Mouse (Mus musculus) forebrain, embryonic 12.5 days (tissue): ENCODE data around the gene Gm5916. TPM values are rescaled to one million over a fixed set of nuclear protein-coding genes. Genes with fewer than 3 reads are reported as not detected.

Experiments
- ATAC-seq: fragments of 200-750 bp; cut with Nextera tagmentation; 2 replicates; pipeline ENCODE4 v1.8.0; 2017; ENCODE audit warnings: moderate TSS enrichment; ENCODE audit not compliant: low FRiP score
- H3K27ac ChIP-seq: fragments of 300-500 bp; sonication (generic); 2 replicates; pipeline ENCODE4 v1.5.1; 2016; ENCODE audit warnings: mild to moderate bottlenecking
- H3K27me3 ChIP-seq: fragments of 300-500 bp; sonication (generic); 2 replicates; pipeline ENCODE4 v1.6.1; 2016; ENCODE audit warnings: mild to moderate bottlenecking
- H3K36me3 ChIP-seq: fragments of 300-500 bp; sonication (generic); replicated peaks from 2 replicates; pipeline ENCODE4 v1.6.1; 2016; ENCODE audit warnings: mild to moderate bottlenecking
- H3K4me1 ChIP-seq: fragments of 300-500 bp; sonication (generic); 2 replicates; pipeline ENCODE4 v1.6.1; 2016
- H3K4me2 ChIP-seq: fragments of 300-500 bp; sonication (generic); 2 replicates; pipeline ENCODE4 v1.6.1; 2016; ENCODE audit warnings: mild to moderate bottlenecking, moderate library complexity
- H3K4me3 ChIP-seq: fragments of 300-500 bp; sonication (generic); replicated peaks from 2 replicates; pipeline ENCODE4 v1.5.1; 2016; ENCODE audit warnings: mild to moderate bottlenecking
- H3K9ac ChIP-seq: fragments of 300-500 bp; sonication (generic); 2 replicates; pipeline ENCODE4 v1.6.1; 2016; ENCODE audit warnings: mild to moderate bottlenecking
- H3K9me3 ChIP-seq: fragments of 300-500 bp; sonication (generic); 2 replicates; pipeline ENCODE4 v1.6.1; 2016
- WGBS: fragments of 180-500 bp; shearing (Covaris S2); methylation state at CpG from one replicate; pipeline ENCODE4 v1.1.7; 2016; 5-methylcytosine and 5-hydroxymethylcytosine counted together
- polyA plus RNA-seq: library from polyadenylated mRNA; unstranded; fragments of >200 nt; fragmentation: Nextera tagmentation; extraction: Ambion mirVana; gene quantifications from 2 replicates; pipeline ENCODE4 v1.2.1, GENCODE M21; 2016

Gm5916 gene
- polyA plus RNA-seq = not detected in 2 replicates

GRCm38 (mm10) chr9:36128679-36129078 is at the start of gene Gm5916:
Gm5916 (minus strand) TSS chr9:36128779.
- Histone ChIP-seq H3K27me3 (no peaks in the 10 kb centered on the region), H3K9ac (no peak within 1 kb of the TSS)

More at GRCm38 (mm10) chr9:36128679-36129078, at the start of gene Gm5916:
- H3K4me3 ChIP-seq = no peak within 1 kb of the TSS
- no peak for ATAC-seq
- 0 out of 2 replicates have a peak, but pooled peaks cover 2% of the 10 kb centered on the region for H3K9me3 ChIP-seq
- H3K36me3 ChIP-seq = no peaks in the 10 kb centered on the region
- no peak within 1 kb of the TSS for H3K4me2 ChIP-seq
- no peaks in the 10 kb centered on the region for H3K4me1 ChIP-seq
- 66% methylated on average over 1 of the region's 1 CpGs for WGBS
- no peak within 1 kb of the TSS for H3K27ac ChIP-seq

Other genes starting within 250 kb of the Gm5916 start
- not detected in 2 replicates for gene 9230113P08Rik, start 220.4 kb downstream of the Gm5916 start, polyA plus RNA-seq